Mouse (Mus musculus): ENCODE measurements around the gene Gnai2. TPM values are rescaled to one million over a fixed set of nuclear protein-coding genes. Genes with fewer than 3 reads are reported as not detected.

Gnai2 gene
- polyA plus RNA-seq, 1 experiment from 2014 or later, result 334 TPM

DNA sequence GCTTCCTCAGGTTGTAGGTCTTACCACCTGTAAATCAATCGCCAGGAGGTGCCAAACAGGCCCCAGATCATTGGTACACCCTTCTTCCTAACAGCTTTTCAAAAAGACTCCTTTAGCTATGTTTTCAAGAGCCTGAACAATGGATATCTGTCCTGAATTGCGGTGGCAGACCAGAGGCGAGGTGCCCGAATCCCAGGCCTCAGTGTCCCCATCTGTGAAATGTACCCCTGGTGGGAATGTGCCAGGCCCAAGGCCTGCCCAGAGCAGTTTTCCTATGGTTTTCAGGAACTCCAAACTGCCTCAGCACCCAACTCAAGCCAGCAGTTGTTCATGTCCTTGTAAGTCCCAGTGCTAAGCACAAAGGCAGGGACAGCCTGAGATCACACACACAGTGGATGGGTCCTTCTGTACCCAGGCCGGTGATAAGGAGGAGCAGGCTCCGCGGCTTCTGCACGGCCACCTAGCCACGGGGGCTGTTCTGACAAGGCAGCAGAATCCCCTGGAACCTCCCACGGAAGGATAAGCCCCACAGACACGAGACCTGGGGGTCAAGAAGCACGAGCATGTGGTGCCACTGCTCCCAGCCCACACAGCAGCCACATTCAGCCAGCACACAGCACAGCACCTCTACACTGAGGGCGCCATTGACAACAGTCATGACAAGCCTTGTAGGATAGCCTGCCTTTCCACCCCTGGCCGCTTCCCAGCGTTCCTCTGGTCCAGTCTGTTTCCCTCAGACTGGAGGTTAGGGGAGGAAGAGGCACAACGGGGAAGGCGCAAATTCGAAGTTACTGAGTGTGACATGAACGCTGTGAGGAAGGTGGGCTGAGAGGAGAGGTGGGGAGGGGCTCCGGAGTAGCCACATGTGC, 7.5 kb downstream of the Gnai2 start:
- ATAC-seq, result no peak
- H3K27ac ChIP-seq, result peak overlapping the region; percentile 72
- H3K4me3 ChIP-seq (replicated peaks), result no peak overlapping the region
- 0 out of 2 replicates have a peak, but pooled peaks cover 7% of the 10 kb centered on the region for H3K36me3 ChIP-seq
- no peaks in the 10 kb centered on the region for H3K9me3 ChIP-seq
- 43% methylated on average over 20 of the region's 20 CpGs for WGBS
- peak overlapping the region; percentile 43; the same call in 1 of the 2 replicates for H3K4me2 ChIP-seq (replicated peaks)
- peak overlapping the region; percentile 23 for H3K9ac ChIP-seq
- H3K4me1 ChIP-seq (replicated peaks), result peaks cover 79% of the 10 kb centered on the region
- no peaks in the 10 kb centered on the region for H3K27me3 ChIP-seq (replicated peaks)

DNA sequence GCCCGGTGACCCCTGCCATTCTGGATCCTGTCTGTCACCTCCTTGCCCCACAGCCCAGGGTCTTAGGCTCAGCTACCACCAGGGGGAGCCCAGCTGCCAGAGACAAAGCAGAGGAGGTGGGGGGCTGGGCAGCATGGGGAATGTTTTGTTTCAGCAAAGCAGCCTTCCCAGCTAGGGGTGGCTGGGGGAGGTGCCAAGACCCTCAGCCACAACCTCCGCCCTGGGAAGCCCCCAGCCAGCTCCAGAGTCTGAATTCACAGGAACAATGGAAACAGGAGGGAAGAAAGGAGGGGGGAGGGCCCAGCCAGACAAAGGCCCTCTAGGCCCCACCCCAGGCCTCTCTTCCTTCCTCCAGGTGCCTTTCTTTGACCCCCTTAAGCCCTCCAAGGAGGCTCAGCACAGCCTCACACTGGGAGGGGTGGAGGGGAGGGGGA, 8.3 kb downstream of the Gnai2 start:
- Histone ChIP-seq H3K4me1 (replicated peaks) (peaks cover 71% of the 10 kb centered on the region), H3K36me3 (peaks cover 3% of the 10 kb centered on the region; the same call in 1 of the 2 replicates)
- 0% methylated on average over 2 of the region's 2 CpGs for WGBS

DNA sequence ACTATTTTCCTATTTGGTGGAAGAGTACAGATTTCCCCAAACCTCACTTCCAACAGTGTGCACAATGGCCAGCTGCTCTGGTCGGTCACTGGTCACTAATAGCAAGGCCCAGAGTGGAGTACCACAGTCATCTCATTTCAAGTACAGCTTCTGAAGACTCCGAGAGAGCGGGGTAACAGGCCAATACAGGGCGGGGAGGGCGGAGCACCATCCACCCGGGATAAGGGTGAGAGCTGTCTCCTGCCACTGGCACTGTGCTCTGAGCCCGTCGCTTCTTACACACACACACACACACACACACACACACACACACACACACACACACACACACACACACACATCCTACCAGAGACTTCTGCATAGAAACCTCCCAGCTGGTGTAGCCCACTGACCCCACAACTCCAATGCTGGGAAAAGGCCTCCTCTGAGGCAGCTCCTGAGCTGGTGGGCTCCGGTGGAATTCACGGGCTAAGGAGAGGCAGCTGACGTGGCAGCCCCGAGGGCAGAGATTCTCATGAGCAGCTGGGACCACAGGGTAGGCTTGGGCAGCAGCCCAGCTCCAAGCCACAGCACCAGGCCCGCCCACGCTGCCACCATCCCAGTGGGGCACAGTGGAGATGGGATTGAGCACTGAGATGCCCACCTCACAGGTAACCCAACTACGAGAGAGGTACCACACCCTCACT, 8.9 kb downstream of the Gnai2 start:
- H3K4me1 ChIP-seq (replicated peaks), result peaks cover 66% of the 10 kb centered on the region
- peak overlapping the region; percentile 72 for H3K27ac ChIP-seq
- no peaks in the 10 kb centered on the region for H3K27me3 ChIP-seq (replicated peaks)
- no peak overlapping the region for H3K4me3 ChIP-seq (replicated peaks)
- peaks cover 3% of the 10 kb centered on the region; the same call in 1 of the 2 replicates for H3K36me3 ChIP-seq
- 41% methylated on average over 15 of the region's 15 CpGs for WGBS
- H3K9ac ChIP-seq, result peak overlapping the region; percentile 23; the same call in 1 of the 2 replicates
- H3K9me3 ChIP-seq, result no peaks in the 10 kb centered on the region
- ATAC-seq, result peak; percentile 9; the same call in 1 of the 2 replicates
- peak overlapping the region; percentile 43 for H3K4me2 ChIP-seq (replicated peaks)

More for the DNA sequence above, 8.3 kb downstream of the Gnai2 start:
- Histone ChIP-seq H3K9me3 (no peaks in the 10 kb centered on the region), H3K27ac (peak overlapping the region; percentile 72), H3K4me2 (replicated peaks) (peak overlapping the region; percentile 43), H3K9ac (peak overlapping the region; percentile 23; the same call in 1 of the 2 replicates), H3K4me3 (replicated peaks) (no peak overlapping the region), H3K27me3 (replicated peaks) (no peaks in the 10 kb centered on the region)
- ATAC-seq, result peak; percentile 62

DNA sequence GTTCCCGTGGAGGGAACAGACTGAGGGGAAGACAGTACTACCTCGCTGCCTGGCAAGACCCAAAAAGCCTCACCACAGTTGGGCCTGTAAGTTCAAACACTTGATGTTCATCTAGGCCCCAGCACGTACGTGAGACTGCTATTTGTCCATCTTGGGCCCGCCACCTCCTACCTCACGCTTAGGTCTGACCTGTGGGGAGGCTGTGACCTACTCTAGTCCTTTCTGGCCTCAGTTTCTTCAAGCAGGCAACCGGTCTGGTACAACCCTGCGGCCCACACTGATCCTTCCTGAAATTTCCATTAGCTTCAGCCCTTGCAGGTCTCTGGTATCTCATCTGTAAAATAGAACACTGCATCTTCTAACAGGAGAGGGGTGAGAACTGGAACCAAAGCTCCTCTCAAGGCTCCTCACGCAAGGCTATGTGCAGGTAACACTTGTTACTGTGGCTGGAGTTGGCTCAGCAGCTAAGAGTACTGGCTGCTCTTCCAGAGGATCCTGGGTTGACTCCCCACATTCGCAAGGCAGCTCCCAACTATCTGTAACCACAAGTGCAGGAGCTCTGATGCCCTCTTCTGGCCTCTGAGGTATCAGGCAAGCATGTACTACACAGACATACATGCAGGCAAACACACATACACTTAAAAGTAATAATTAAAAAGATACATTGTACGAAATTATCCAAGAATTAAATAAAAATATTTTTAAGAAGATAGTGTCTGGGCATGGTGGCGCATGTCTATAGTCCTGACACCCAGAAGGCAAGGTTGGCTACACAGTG, 9.6 kb downstream of the Gnai2 start:
- Histone ChIP-seq H3K9me3 (no peaks in the 10 kb centered on the region), H3K36me3 (peaks cover 3% of the 10 kb centered on the region; the same call in 1 of the 2 replicates), H3K27ac (peak overlapping the region; percentile 3; the same call in 1 of the 2 replicates), H3K9ac (no peak overlapping the region), H3K4me1 (replicated peaks) (peaks cover 64% of the 10 kb centered on the region), H3K4me2 (replicated peaks) (no peak overlapping the region), H3K27me3 (replicated peaks) (no peaks in the 10 kb centered on the region), H3K4me3 (replicated peaks) (no peak overlapping the region)
- ATAC-seq, result no peak
- 89% methylated on average over 12 of the region's 12 CpGs for WGBS

DNA sequence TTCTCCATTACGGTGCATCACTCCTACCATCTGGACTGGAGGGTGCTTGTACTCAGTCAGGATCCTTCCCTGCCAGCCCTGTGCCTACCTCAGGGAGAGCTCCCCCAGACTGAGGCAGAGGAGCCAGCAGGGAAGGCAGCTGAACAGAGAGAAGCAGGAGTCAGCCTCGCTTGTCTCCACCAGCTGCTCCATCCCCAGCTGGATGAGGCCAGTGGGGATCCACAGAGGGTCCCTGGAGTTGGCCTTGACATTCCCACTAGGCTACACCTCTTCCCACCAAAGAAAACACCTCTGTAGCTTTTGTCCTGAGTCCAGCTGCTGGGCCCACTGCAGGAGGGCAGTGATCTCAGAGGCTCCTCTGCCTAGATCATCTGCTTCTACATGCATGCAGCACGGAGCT, 10.2 kb downstream of the Gnai2 start:
- Histone ChIP-seq H3K36me3 (peaks cover 5% of the 10 kb centered on the region; the same call in 1 of the 2 replicates), H3K4me1 (replicated peaks) (peaks cover 64% of the 10 kb centered on the region), H3K9me3 (no peaks in the 10 kb centered on the region), H3K27ac (0 out of 2 replicates have a peak overlapping the region, but pooled peaks have one; percentile 3), H3K4me2 (replicated peaks) (no peak overlapping the region), H3K4me3 (replicated peaks) (no peak overlapping the region), H3K9ac (no peak overlapping the region), H3K27me3 (replicated peaks) (no peaks in the 10 kb centered on the region)
- WGBS, result 82% methylated on average over 3 of the region's 3 CpGs
- ATAC-seq, result no peak

DNA sequence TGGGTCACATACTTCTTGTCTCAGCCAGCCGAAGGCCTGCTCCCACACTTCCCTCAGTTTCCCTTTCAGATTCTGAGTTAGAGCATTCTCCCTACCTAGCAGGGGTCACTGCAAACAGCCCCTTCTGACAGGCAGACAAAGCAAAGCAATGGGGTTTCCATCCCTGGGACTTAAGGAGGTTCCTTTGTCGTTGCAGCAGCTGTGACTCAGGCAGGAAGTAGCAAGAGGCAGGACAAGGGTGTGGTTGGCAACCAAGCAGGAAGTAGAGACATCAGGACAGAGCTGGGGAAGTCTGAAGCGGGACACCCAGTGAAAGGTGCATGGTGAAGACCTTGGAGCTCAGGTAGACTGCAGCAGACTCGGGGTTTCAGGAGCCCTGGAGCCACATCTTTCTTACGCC, 10.6 kb downstream of the Gnai2 start:
- H3K36me3 ChIP-seq, result peaks cover 9% of the 10 kb centered on the region; the same call in 1 of the 2 replicates
- peaks cover 64% of the 10 kb centered on the region for H3K4me1 ChIP-seq (replicated peaks)
- 0 out of 2 replicates have a peak, but pooled peaks have one; percentile 22 for ATAC-seq
- H3K9ac ChIP-seq, result no peak overlapping the region
- WGBS, result 64% methylated on average over 5 of the region's 5 CpGs
- no peak overlapping the region for H3K4me2 ChIP-seq (replicated peaks)
- no peaks in the 10 kb centered on the region for H3K9me3 ChIP-seq
- no peaks in the 10 kb centered on the region for H3K27me3 ChIP-seq (replicated peaks)
- H3K27ac ChIP-seq, result 0 out of 2 replicates have a peak overlapping the region, but pooled peaks have one; percentile 3
- no peak overlapping the region for H3K4me3 ChIP-seq (replicated peaks)

DNA sequence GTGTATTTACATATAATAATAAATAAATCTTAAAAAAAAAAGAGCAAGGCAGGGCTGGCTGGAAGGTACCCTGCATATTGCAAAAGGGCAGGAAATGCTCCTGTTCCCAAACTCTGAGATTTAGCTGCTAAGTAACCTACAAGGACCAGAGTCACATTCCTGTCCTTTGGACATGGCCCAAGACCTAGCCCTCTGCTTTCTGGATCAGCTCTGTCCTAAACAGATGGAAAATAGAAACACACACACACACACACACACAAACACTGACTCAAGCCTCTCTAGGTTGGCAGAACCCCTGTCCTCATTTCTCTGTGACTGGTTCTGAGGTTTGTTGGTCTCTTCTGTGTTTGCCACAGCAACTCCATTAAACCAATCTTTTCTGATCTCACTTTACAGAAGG, 14.2 kb downstream of the Gnai2 start:
- H3K9ac ChIP-seq, result no peak overlapping the region
- H3K4me3 ChIP-seq (replicated peaks), result no peak overlapping the region
- no peak overlapping the region for H3K27ac ChIP-seq
- H3K9me3 ChIP-seq, result no peaks in the 10 kb centered on the region
- no peak for ATAC-seq
- no peaks in the 10 kb centered on the region for H3K27me3 ChIP-seq (replicated peaks)
- H3K4me1 ChIP-seq (replicated peaks), result peaks cover 42% of the 10 kb centered on the region
- no peak overlapping the region for H3K4me2 ChIP-seq (replicated peaks)
- peaks cover 23% of the 10 kb centered on the region for H3K36me3 ChIP-seq

DNA sequence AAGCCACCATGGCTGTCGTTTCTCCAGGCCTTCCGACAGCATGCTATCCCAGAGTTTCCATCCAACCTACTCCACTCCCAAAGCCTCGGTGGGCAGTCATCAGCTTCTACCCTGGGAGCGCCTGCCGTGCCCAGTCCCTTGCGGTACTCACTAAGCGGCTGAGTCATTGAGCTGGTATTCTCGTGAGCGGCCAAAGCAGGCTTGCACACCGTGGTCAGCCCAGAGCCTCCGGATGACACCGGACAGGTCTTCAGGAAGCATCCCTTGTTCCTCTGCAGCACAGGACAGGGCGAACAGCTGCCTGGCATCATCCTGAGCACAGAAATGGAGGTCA, 15.7 kb downstream of the Gnai2 start:
- Histone ChIP-seq H3K9ac (no peak overlapping the region), H3K36me3 (peaks cover 32% of the 10 kb centered on the region), H3K9me3 (no peaks in the 10 kb centered on the region)

DNA sequence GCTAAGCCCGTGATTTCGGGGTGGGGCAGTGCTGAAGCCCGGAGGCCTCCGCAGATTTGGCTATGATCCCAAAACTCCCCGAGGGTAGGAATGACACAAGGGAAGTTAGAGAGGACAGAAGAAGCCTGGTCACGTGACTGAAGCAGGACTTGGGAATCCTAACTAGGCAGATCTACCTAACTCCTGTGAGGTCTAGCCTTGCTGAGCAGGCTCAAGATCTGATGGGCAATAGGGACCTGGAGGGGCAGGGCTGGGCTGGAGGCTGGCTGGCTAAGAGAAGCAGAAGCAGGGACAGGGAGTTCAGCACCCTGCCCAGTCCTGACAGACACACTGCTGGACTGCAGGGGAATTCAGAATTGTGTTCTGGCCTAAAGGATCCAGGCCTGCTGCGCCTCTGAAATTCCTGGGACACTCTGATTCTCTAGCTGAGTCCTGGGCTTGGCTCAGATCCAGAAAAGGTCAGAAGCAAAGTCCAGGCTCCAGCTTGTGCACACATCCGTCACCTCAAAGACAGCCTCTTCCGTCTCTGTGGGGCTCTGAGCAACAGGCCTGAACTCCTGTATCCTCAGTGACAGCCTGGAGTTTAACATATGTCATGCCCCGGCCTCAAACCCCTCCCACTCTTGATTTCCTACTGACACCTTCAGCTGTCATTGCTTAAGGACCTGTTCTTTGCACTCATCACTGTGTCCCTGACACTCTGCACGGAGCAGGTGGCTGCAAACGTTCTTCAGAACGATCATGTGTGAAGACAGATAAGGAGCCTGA, 16.2 kb downstream of the Gnai2 start:
- no peaks in the 10 kb centered on the region for H3K9me3 ChIP-seq
- WGBS, result 21% methylated on average over 13 of the region's 13 CpGs

More for the DNA sequence above, 15.7 kb downstream of the Gnai2 start:
- H3K27me3 ChIP-seq (replicated peaks), result no peaks in the 10 kb centered on the region
- 54% methylated on average over 13 of the region's 13 CpGs for WGBS
- no peak overlapping the region for H3K4me3 ChIP-seq (replicated peaks)
- peak overlapping the region; percentile 87 for H3K27ac ChIP-seq
- H3K4me2 ChIP-seq (replicated peaks), result no peak overlapping the region; the same call in 1 of the 2 replicates
- H3K4me1 ChIP-seq (replicated peaks), result peaks cover 31% of the 10 kb centered on the region
- ATAC-seq, result peak; percentile 27

DNA sequence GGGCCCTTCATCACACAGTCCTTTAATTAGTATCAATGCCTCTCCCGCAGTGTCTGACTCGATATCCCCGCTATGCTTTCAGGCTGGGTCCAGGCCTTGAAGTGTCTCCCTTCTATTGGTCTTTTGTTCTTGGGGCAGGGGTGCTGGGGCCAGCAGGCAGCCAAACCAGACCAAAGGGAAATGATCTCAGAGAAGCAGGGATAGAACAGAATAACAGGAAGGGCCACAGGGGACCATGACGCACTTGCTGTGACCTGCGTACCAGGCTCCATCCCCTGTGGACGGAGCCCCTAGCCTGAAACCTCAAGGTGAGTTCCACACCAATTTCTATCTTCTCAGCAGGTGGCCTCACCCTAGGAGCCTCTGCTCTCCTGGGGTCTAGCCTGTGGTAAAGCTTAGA, 17.1 kb downstream of the Gnai2 start:
- peaks cover 31% of the 10 kb centered on the region for H3K36me3 ChIP-seq
- H3K9ac ChIP-seq, result no peak overlapping the region
- WGBS, result 82% methylated on average over 6 of the region's 6 CpGs
- H3K27ac ChIP-seq, result 0 out of 2 replicates have a peak overlapping the region, but pooled peaks have one; percentile 87
- no peaks in the 10 kb centered on the region for H3K9me3 ChIP-seq
- peaks cover 31% of the 10 kb centered on the region for H3K4me1 ChIP-seq (replicated peaks)
- no peaks in the 10 kb centered on the region for H3K27me3 ChIP-seq (replicated peaks)
- no peak overlapping the region for H3K4me3 ChIP-seq (replicated peaks)
- H3K4me2 ChIP-seq (replicated peaks), result no peak overlapping the region
- no peak for ATAC-seq

More for the DNA sequence above, 16.2 kb downstream of the Gnai2 start:
- H3K27me3 ChIP-seq (replicated peaks), result no peaks in the 10 kb centered on the region
- H3K4me3 ChIP-seq (replicated peaks), result no peak overlapping the region
- peaks cover 29% of the 10 kb centered on the region for H3K4me1 ChIP-seq (replicated peaks)
- peaks cover 31% of the 10 kb centered on the region for H3K36me3 ChIP-seq
- 0 out of 2 replicates have a peak overlapping the region, but pooled peaks have one; percentile 1 for H3K4me2 ChIP-seq (replicated peaks)
- H3K27ac ChIP-seq, result peak overlapping the region; percentile 87
- ATAC-seq, result peak; percentile 84
- H3K9ac ChIP-seq, result peak overlapping the region; percentile 10; the same call in 1 of the 2 replicates

DNA sequence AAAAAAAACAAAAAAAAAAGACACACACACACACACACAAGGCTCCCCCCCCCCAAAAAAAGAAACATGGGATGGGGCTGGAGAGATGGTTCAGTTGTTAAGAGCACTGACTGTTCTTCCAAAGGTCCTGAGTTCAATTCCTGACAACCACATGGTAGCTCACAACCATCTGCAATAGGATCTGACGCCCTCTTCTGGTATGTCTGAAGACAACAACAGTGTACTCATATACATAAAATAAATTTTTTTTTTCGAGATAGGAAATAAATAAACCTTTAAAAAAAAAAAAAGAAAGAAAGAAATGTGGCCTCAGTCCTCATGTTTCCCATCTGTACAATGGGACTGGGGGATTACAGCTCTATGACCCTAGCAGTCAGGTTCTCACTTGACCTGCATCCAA, 17.7 kb downstream of the Gnai2 start:
- Histone ChIP-seq H3K4me2 (replicated peaks) (no peak overlapping the region), H3K27me3 (replicated peaks) (no peaks in the 10 kb centered on the region), H3K9ac (no peak overlapping the region), H3K9me3 (no peaks in the 10 kb centered on the region), H3K4me1 (replicated peaks) (peaks cover 34% of the 10 kb centered on the region), H3K4me3 (replicated peaks) (no peak overlapping the region), H3K27ac (no peak overlapping the region), H3K36me3 (peaks cover 31% of the 10 kb centered on the region)
- ATAC-seq, result no peak
- WGBS, result 70% methylated on average over 2 of the region's 2 CpGs
